Mouse (Mus musculus) neural tube, embryonic 14.5 days (tissue): Measurements from ENCODE around the gene Fbxo3. TPM values are rescaled to one million over a fixed set of nuclear protein-coding genes. Genes with fewer than 3 reads are reported as not detected.
"Not testable (repeated sequence)": the region's sequence is repeated elsewhere in the genome, so short reads cannot be mapped to it uniquely, and the experiment has no call there.

Source experiments
- ATAC-seq: fragments of 200-750 bp; cut with Nextera tagmentation; 2 replicates; pipeline ENCODE4 v1.8.0; 2017; ENCODE audit warnings: low read depth, mild to moderate bottlenecking, moderate TSS enrichment, moderate library complexity
- H3K27ac ChIP-seq: fragments of 300-500 bp; sonication (generic); 2 replicates; pipeline ENCODE4 v1.5.1; 2014; ENCODE audit warnings: low read depth, mild to moderate bottlenecking, control low read depth, low read length, moderate library complexity, mixed read lengths
- H3K27me3 ChIP-seq: fragments of 300-500 bp; sonication (generic); 2 replicates; pipeline ENCODE4 v1.6.1; 2014; ENCODE audit warnings: low read length; ENCODE audit not compliant: control insufficient read depth, insufficient read depth
- H3K36me3 ChIP-seq: fragments of 300-500 bp; sonication (generic); 2 replicates; pipeline ENCODE4 v1.6.1; 2014; ENCODE audit warnings: low read length, mixed read lengths; ENCODE audit not compliant: control insufficient read depth, insufficient read depth
- H3K4me1 ChIP-seq: fragments of 300-500 bp; sonication (generic); 2 replicates; pipeline ENCODE4 v1.6.1; 2014; ENCODE audit warnings: low read length; ENCODE audit not compliant: control insufficient read depth, insufficient read depth
- H3K4me2 ChIP-seq: fragments of 300-500 bp; sonication (generic); 2 replicates; pipeline ENCODE4 v1.6.1; 2014; ENCODE audit warnings: mild to moderate bottlenecking, low read depth, low read length, control low read depth
- H3K4me3 ChIP-seq: fragments of 300-500 bp; sonication (generic); 2 replicates; pipeline ENCODE4 v1.5.1; 2014; ENCODE audit warnings: low read depth, low read length, control low read depth, mixed read lengths
- H3K9ac ChIP-seq: fragments of 300-500 bp; sonication (generic); replicated peaks from 2 replicates; pipeline ENCODE4 v1.6.1; 2014; ENCODE audit warnings: low read depth, mild to moderate bottlenecking, control low read depth, low read length, mixed read lengths
- H3K9me3 ChIP-seq: fragments of 300-500 bp; sonication (generic); 2 replicates; pipeline ENCODE4 v1.6.1; 2016; ENCODE audit warnings: low read length; ENCODE audit not compliant: control insufficient read depth
- WGBS: fragments of 180-500 bp; shearing (Covaris S2); extraction: QIAGEN DNeasy Blood & Tissue Kit; methylation state at CpG from one replicate; pipeline ENCODE4 v1.1.7; 2014; 5-methylcytosine and 5-hydroxymethylcytosine counted together
- polyA plus RNA-seq: library from polyadenylated mRNA; unstranded; fragments of >200 nt; fragmentation: Nextera tagmentation; extraction: Ambion mirVana; gene quantifications from 2 replicates; pipeline ENCODE4 v1.2.1, GENCODE M21; 2014

The Fbxo3 gene
- 74.0 and 82.5 TPM in 2 replicates for polyA plus RNA-seq

- Histone ChIP-seq H3K4me3 (peak within 1 kb of the TSS; percentile 91), H3K27ac (peak within 1 kb of the TSS; percentile 57), H3K9me3 (no peaks in the 10 kb centered on the region), H3K9ac (peak within 1 kb of the TSS; percentile 95), H3K4me2 (peak within 1 kb of the TSS; percentile 78), H3K27me3 (peaks cover 4% of the 10 kb centered on the region; the same call in 1 of the 2 replicates), H3K4me1 (peaks cover 15% of the 10 kb centered on the region), H3K36me3 (no peaks in the 10 kb centered on the region)
- ATAC-seq: peak; percentile 97
- under 1% methylated on average over 37 of the region's 44 CpGs for WGBS
Measured at GRCm38 (mm10) chr2:104027458-104028138, at the start of gene Fbxo3. Gene Fbxo3, plus strand, starts transcription at chr2:104027721.

GRCm38 (mm10) chr2:103982250-103982649, 45.3 kb upstream of the Fbxo3 start:
- WGBS: 9% methylated on average over 5 of the region's 5 CpGs

GRCm38 (mm10) chr2:103983146-103983545, 44.4 kb upstream of the Fbxo3 start:
- WGBS: 76% methylated on average over 10 of the region's 10 CpGs
- no peak overlapping the region for H3K4me3 ChIP-seq
- no peak overlapping the region for H3K9ac ChIP-seq
- H3K36me3 ChIP-seq: no peaks in the 10 kb centered on the region; the same call in 1 of the 2 replicates
- no peaks in the 10 kb centered on the region for H3K27me3 ChIP-seq
- no peak overlapping the region for H3K27ac ChIP-seq
- ATAC-seq: no peak
- H3K4me2 ChIP-seq: no peak overlapping the region
- 0 out of 2 replicates have a peak, but pooled peaks cover 3% of the 10 kb centered on the region for H3K4me1 ChIP-seq
- H3K9me3 ChIP-seq: no peaks in the 10 kb centered on the region

More at GRCm38 (mm10) chr2:103982250-103982649, 45.3 kb upstream of the Fbxo3 start:
- Histone ChIP-seq H3K36me3 (no peaks in the 10 kb centered on the region; the same call in 1 of the 2 replicates), H3K4me2 (no peak overlapping the region), H3K27me3 (no peaks in the 10 kb centered on the region), H3K4me1 (peaks cover 11% of the 10 kb centered on the region), H3K9ac (no peak overlapping the region), H3K9me3 (no peaks in the 10 kb centered on the region), H3K27ac (no peak overlapping the region), H3K4me3 (no peak overlapping the region)
- ATAC-seq: peak; percentile 86

- not testable (repeated sequence) for H3K9me3 ChIP-seq, H3K9ac ChIP-seq, H3K27me3 ChIP-seq, H3K4me2 ChIP-seq, H3K27ac ChIP-seq, H3K4me3 ChIP-seq, ATAC-seq, H3K4me1 ChIP-seq, H3K36me3 ChIP-seq
- 73% methylated on average over 5 of the region's 8 CpGs for WGBS
Measured at GRCm38 (mm10) chr2:103987595-103987994, 39.9 kb upstream of the Fbxo3 start.

- Histone ChIP-seq H3K9me3 (no peaks in the 10 kb centered on the region), H3K4me1 (no peaks in the 10 kb centered on the region; the same call in 1 of the 2 replicates), H3K36me3 (no peaks in the 10 kb centered on the region), H3K4me3 (no peak overlapping the region), H3K27me3 (no peaks in the 10 kb centered on the region), H3K27ac (no peak overlapping the region), H3K9ac (no peak overlapping the region), H3K4me2 (no peak overlapping the region)
- 88% methylated on average over 6 of the region's 6 CpGs for WGBS
- ATAC-seq: no peak
Measured at GRCm38 (mm10) chr2:103989724-103990123, 37.8 kb upstream of the Fbxo3 start.

- Histone ChIP-seq H3K36me3 (no peaks in the 10 kb centered on the region), H3K27ac (no peak overlapping the region), H3K27me3 (no peaks in the 10 kb centered on the region), H3K9me3 (no peaks in the 10 kb centered on the region), H3K9ac (no peak overlapping the region), H3K4me2 (no peak overlapping the region), H3K4me1 (no peaks in the 10 kb centered on the region; the same call in 1 of the 2 replicates), H3K4me3 (no peak overlapping the region)
- no peak for ATAC-seq
Measured at GRCm38 (mm10) chr2:103991303-103991702, 36.2 kb upstream of the Fbxo3 start.

DNA sequence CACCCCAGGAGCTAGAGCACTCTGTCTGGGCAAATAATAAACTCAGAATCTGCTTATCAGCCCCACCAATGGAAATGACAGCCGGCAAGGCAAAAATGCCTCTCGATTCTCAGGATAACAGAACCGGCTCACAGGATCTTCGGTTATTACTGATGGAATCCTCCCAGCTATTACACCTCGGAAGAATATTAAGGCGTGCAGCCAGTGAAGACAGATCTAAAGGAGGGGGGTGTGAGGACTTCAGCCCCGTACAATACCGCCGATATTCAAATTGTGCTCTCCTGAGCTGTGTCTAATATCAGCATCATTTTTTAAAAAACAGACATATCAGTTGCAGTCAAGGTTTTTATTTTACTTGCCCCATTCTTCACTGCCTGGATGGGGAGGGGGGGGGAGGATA, 35.4 kb upstream of the Fbxo3 start:
- 51% methylated on average over 9 of the region's 9 CpGs for WGBS
- Histone ChIP-seq H3K4me3 (no peak overlapping the region), H3K4me1 (no peaks in the 10 kb centered on the region; the same call in 1 of the 2 replicates), H3K4me2 (peak overlapping the region; percentile 27; the same call in 1 of the 2 replicates), H3K9ac (0 out of 2 replicates have a peak overlapping the region, but pooled peaks have one; percentile 37), H3K9me3 (no peaks in the 10 kb centered on the region), H3K36me3 (no peaks in the 10 kb centered on the region), H3K27me3 (no peaks in the 10 kb centered on the region), H3K27ac (peak overlapping the region; percentile 82)
- peak; percentile 62; the same call in 1 of the 2 replicates for ATAC-seq

DNA sequence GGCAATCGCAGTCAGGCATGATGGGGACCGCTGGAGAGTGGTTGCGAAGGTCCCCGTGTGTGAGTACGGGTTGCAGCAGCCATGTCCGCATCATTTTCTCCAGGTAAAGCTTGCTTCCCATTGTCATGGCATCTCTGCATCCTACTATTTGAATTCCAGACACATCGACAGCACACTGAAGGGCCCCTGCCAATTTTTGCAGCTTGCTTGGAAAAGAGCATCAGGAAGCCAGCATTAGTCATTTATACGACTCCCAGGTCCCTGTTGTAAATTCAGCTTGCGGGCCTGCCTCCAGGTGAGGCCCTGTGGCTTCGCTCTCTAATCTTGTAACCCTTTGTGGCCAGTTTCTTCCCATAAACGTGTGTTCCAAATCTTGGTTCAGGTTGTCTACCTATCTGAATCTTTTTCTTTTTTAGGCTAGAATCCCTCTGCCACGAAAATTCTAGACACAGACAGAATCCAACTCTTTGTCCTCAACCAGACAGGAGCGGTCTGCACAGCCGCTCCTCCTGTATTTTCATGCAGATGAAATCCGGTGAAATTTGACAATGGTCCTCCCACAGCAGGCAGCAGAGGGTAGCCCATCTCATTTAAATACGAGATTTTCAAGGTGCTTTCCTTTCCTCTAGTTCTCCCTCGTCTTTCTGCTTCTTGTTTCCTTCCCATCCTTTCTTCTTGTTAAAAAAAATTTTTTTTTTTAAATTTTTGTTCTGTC, 34.7 kb upstream of the Fbxo3 start:
- H3K4me3 ChIP-seq: no peak overlapping the region
- 10% methylated on average over 17 of the region's 17 CpGs for WGBS
- peak overlapping the region; percentile 27; the same call in 1 of the 2 replicates for H3K4me2 ChIP-seq
- H3K9ac ChIP-seq: 0 out of 2 replicates have a peak overlapping the region, but pooled peaks have one; percentile 37
- no peaks in the 10 kb centered on the region; the same call in 1 of the 2 replicates for H3K4me1 ChIP-seq
- no peaks in the 10 kb centered on the region for H3K9me3 ChIP-seq
- peak; percentile 81 for ATAC-seq
- H3K36me3 ChIP-seq: no peaks in the 10 kb centered on the region
- H3K27ac ChIP-seq: peak overlapping the region; percentile 82
- H3K27me3 ChIP-seq: no peaks in the 10 kb centered on the region

GRCm38 (mm10) chr2:104001076-104001475, 26.4 kb upstream of the Fbxo3 start:
- WGBS: 24% methylated on average over 2 of the region's 2 CpGs
- ATAC-seq: no peak
- no peaks in the 10 kb centered on the region for H3K4me1 ChIP-seq

More at GRCm38 (mm10) chr2:104001076-104001475, 26.4 kb upstream of the Fbxo3 start:
- Histone ChIP-seq H3K9me3 (no peaks in the 10 kb centered on the region), H3K4me2 (no peak overlapping the region), H3K27me3 (no peaks in the 10 kb centered on the region), H3K27ac (no peak overlapping the region), H3K9ac (no peak overlapping the region), H3K4me3 (no peak overlapping the region), H3K36me3 (no peaks in the 10 kb centered on the region)
